Mouse (Mus musculus) adrenal gland, postnatal 25 days (tissue): ENCODE data around the gene Ptpn1. TPM values are rescaled to one million over a fixed set of nuclear protein-coding genes. Genes with fewer than 3 reads are reported as not detected.
A peak's percentile ranks its signal among the peaks of the same experiment; 100 is the strongest.

Experiments
- DNase-seq: peaks from one replicate; pipeline ENCODE4 v3.0.0; 2021; ENCODE audit warnings: mixed read lengths
- total RNA-seq: library from RNA; stranded (reverse); gene quantifications from 2 replicates; pipeline ENCODE4 v1.2.3, GENCODE M21; 2021

Ptpn1 gene
- total RNA-seq, 1 experiment from 2014 or later: 53.1 TPM

- no peak for DNase-seq
These were observed 40.3 kb downstream of the Ptpn1 start for GRCm38 (mm10) chr2:167972146-167972545.

- DNase-seq: no peak
These were observed 41.0 kb downstream of the Ptpn1 start for GRCm38 (mm10) chr2:167972809-167973208.

- DNase-seq: no peak
These were observed 43.9 kb downstream of the Ptpn1 start for GRCm38 (mm10) chr2:167975746-167976145.

GRCm38 (mm10) chr2:167978271-167978670 is 46.4 kb downstream of the Ptpn1 start:
- no peak for DNase-seq

- no peak for DNase-seq
These were observed 48.5 kb downstream of the Ptpn1 start for GRCm38 (mm10) chr2:167980391-167980790.

GRCm38 (mm10) chr2:167982646-167983045 is 50.8 kb downstream of the Ptpn1 start:
- DNase-seq: no peak

GRCm38 (mm10) chr2:167984371-167984770 is 52.5 kb downstream of the Ptpn1 start:
- no peak for DNase-seq

- no peak for DNase-seq
These were observed 53.1 kb downstream of the Ptpn1 start for GRCm38 (mm10) chr2:167984946-167985345.

- DNase-seq: peak; percentile 46
These were observed 54.9 kb downstream of the Ptpn1 start for GRCm38 (mm10) chr2:167986762-167987161.

GRCm38 (mm10) chr2:167987640-167988039 is 55.8 kb downstream of the Ptpn1 start:
- no peak for DNase-seq

GRCm38 (mm10) chr2:167989310-167989709 is 57.5 kb downstream of the Ptpn1 start:
- no peak for DNase-seq

- no peak for DNase-seq
These were observed 61.4 kb downstream of the Ptpn1 start for GRCm38 (mm10) chr2:167993260-167993659.

- DNase-seq: no peak
These were observed 64.2 kb downstream of the Ptpn1 start for GRCm38 (mm10) chr2:167995870-167996635.

GRCm38 (mm10) chr2:167996672-167997215 is 64.9 kb downstream of the Ptpn1 start:
- no peak for DNase-seq

- no peak for DNase-seq
These were observed 65.7 kb downstream of the Ptpn1 start for GRCm38 (mm10) chr2:167997562-167997961.

- DNase-seq: no peak
These were observed 67.4 kb downstream of the Ptpn1 start for GRCm38 (mm10) chr2:167999145-167999743.

GRCm38 (mm10) chr2:168002188-168002587 is 70.3 kb downstream of the Ptpn1 start:
- no peak for DNase-seq

GRCm38 (mm10) chr2:168002884-168003283 is 71.0 kb downstream of the Ptpn1 start:
- DNase-seq: no peak

- no peak for DNase-seq
These were observed 71.6 kb downstream of the Ptpn1 start for GRCm38 (mm10) chr2:168003431-168003830.

- DNase-seq: no peak
These were observed 72.5 kb downstream of the Ptpn1 start for GRCm38 (mm10) chr2:168004369-168004768.

GRCm38 (mm10) chr2:168005005-168005404 is 73.1 kb downstream of the Ptpn1 start:
- no peak for DNase-seq

- DNase-seq: no peak
These were observed 73.8 kb downstream of the Ptpn1 start for GRCm38 (mm10) chr2:168005616-168006015.

- DNase-seq: no peak
These were observed 74.6 kb downstream of the Ptpn1 start for GRCm38 (mm10) chr2:168006489-168006888.

- no peak for DNase-seq
These were observed 76.3 kb downstream of the Ptpn1 start for GRCm38 (mm10) chr2:168008132-168008531.
